7 mouse cellular contexts compared by ENCODE assay signal in the genomic region with DNA sequence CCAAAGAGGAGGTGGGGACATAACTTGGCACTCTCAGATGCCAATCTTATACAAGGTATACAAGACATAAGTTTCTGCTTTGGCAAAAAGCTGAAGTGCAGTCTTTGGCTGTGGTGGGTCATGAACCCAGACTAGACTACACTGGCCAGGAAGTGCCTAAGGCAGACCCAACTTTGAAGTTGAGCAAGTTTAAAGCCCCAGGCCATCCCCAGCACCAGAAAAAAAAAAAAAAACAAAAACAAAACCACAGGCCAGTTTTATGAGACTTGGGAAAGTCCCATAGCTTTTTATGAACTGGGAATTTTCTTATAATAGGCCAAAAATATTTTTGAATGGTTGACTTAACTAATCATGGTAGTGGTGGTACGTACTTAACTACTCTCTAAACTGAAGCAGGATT. TPM values are rescaled to one million over a fixed set of nuclear protein-coding genes. Genes with fewer than 3 reads are reported as not detected.
DNase-seq lines count a peak whose midpoint lies in the region; ATAC-seq and TF ChIP-seq lines count a peak whose summit lies in the region.

No protein-coding gene starts in this region.

- no peak for TF ChIP-seq EP300 in liver, embryonic 14.5 days (IDR thresholded peaks at IDR 0.05; ENCODE audit: low read depth)

- peak overlapping the region; percentile 100 for H3K4me3 ChIP-seq in forebrain, embryonic 12.5 days (replicated peaks)
- peak overlapping the region; percentile 77 to 81; a peak in 3 of 4 replicates for H3K4me3 ChIP-seq in liver, embryonic 14.5 days (ENCODE audit: insufficient read depth in 1 of 2, low read depth in 2 of 2, low read length in 2 of 2)

- H3K9ac ChIP-seq in forebrain, embryonic 12.5 days, result peak overlapping the region; percentile 94
- 0 out of 2 replicates have a peak overlapping the region, but pooled peaks have one; percentile 45 for H3K9ac ChIP-seq in liver, embryonic 14.5 days (replicated peaks)

- no peaks in the 10 kb centered on the region for H3K27me3 ChIP-seq in forebrain, embryonic 12.5 days
- no peaks in the 10 kb centered on the region for H3K27me3 ChIP-seq in liver, embryonic 14.5 days (ENCODE audit: control insufficient read depth, insufficient read depth, low read length)

- peaks cover 17% of the 10 kb centered on the region for H3K4me1 ChIP-seq in forebrain, embryonic 12.5 days
- H3K4me1 ChIP-seq in liver, embryonic 14.5 days (replicated peaks; ENCODE audit: control insufficient read depth in 2 of 2, insufficient read depth in 2 of 2, low read length in 1 of 2), result peaks cover 0 to 8% of the 10 kb centered on the region in 2 experiments; a peak in 3 of 4 replicates

- 0 out of 2 replicates have a peak, but pooled peaks have one; percentile 1 for ATAC-seq in forebrain, embryonic 12.5 days (ENCODE audit: low FRiP score)
- no peak for ATAC-seq in liver, embryonic 14.5 days (ENCODE audit: insufficient read depth)

- peaks cover 43% of the 10 kb centered on the region for H3K36me3 ChIP-seq in forebrain, embryonic 12.5 days (replicated peaks)
- peaks cover 12% of the 10 kb centered on the region for H3K36me3 ChIP-seq in liver, embryonic 14.5 days (replicated peaks; ENCODE audit: control insufficient read depth, insufficient read depth, low read depth)

- peak; percentile 74 for DNase-seq in 3T3-L1 (ENCODE audit: low read depth, low spot score)
- DNase-seq in A20 (ENCODE audit: low read depth, low spot score), result peak; percentile 9
- no peak for DNase-seq in liver, embryonic 14.5 days (ENCODE audit: low read depth in 3 of 3, low spot score in 3 of 3)
- no peak for DNase-seq in right cerebral cortex, adult 2 months (ENCODE audit: low spot score in 2 of 2)
- no peak for DNase-seq in frontal cortex, postnatal 36 days (ENCODE audit: low spot score in 2 of 2)
- no peak for DNase-seq in cerebellum, adult 11 months

- H3K9me3 ChIP-seq in forebrain, embryonic 12.5 days, result no peaks in the 10 kb centered on the region
- no peaks in the 10 kb centered on the region for H3K9me3 ChIP-seq in liver, embryonic 14.5 days (ENCODE audit: control insufficient read depth, low read length)

- H3K27ac ChIP-seq in forebrain, embryonic 12.5 days, result no peak overlapping the region; the same call in 1 of the 2 replicates
- no peak overlapping the region for H3K27ac ChIP-seq in liver, embryonic 14.5 days

- TF ChIP-seq CTCF in liver, embryonic 14.5 days (IDR thresholded peaks at IDR 0.05; ENCODE audit: low read depth), result no peak

- WGBS in forebrain, embryonic 12.5 days, result 91% methylated on average over 1 of the region's 1 CpGs
- whole genome bisulfite sequencing in liver, embryonic 14.5 days (ENCODE audit: insufficient replicate concordance), result 73% methylated on average over 1 of the region's 1 CpGs

- peak overlapping the region; percentile 79 for H3K4me2 ChIP-seq in forebrain, embryonic 12.5 days
- peak overlapping the region; percentile 75 for H3K4me2 ChIP-seq in liver, embryonic 14.5 days (ENCODE audit: low read depth)

RNA-seq across cellular contexts. Expression of a gene that starts 0.7 kb away (rescaled TPM):
- 8.5 TPM in 2 replicates for polyA plus RNA-seq in forebrain, embryonic 12.5 days (2016; fragmentation: Nextera tagmentation; extraction: Ambion mirVana)
- polyA plus RNA-seq in liver, embryonic 14.5 days (2012; rRNA removed), result 3.2 TPM in 2 replicates
- 0.85 and 1.0 TPM in 2 replicates for polyA plus RNA-seq in liver, embryonic 14.5 days (2014; fragmentation: Nextera tagmentation; extraction: Ambion mirVana)

RNA-seq across cellular contexts. Expression of a gene that starts 44.4 kb away (rescaled TPM):
- polyA plus RNA-seq in forebrain, embryonic 12.5 days (2016; fragmentation: Nextera tagmentation; extraction: Ambion mirVana), result 58.5 and 58.6 TPM in 2 replicates
- polyA plus RNA-seq in liver, embryonic 14.5 days (2012; rRNA removed), result 9.3 and 13.7 TPM in 2 replicates
- 7.3 and 8.6 TPM in 2 replicates for polyA plus RNA-seq in liver, embryonic 14.5 days (2014; fragmentation: Nextera tagmentation; extraction: Ambion mirVana)

Comparison
In these comparisons a context has a peak if more than half of its experiments do, and no peak if none do; other contexts are left out.
1. DNase-seq: peak in 3T3-L1 (single experiment) and A20 (single experiment); none in liver, embryonic 14.5 days (0 of 3), right cerebral cortex, adult 2 months (0 of 2), frontal cortex, postnatal 36 days (0 of 2) and cerebellum, adult 11 months (single experiment).